Mouse (Mus musculus) layer of hippocampus, adult 18-20 months (tissue): ENCODE measurements at regions not wholly inside any gene's neighbourhood (a gene's known extent, or its start where the extent isn't known, plus 50 kb on each side); places are given as distances from the start of the nearest gene placed in this dataset.

ENCODE experiments used
- DNase-seq, 2 experiments: peaks; one replicate each; pipeline ENCODE4 v3.0.0; 2022; ENCODE audit warnings: low spot score in 2 of 2

GRCm38 (mm10) chr14:72371702-72372277 lies 119.8 kb downstream of the Gm9195 start:
- peak; percentile 69 to 90 for DNase-seq

GRCm38 (mm10) chr14:72360829-72361520 lies 130.7 kb downstream of the Gm9195 start:
- DNase-seq = peak in 1 of 2 experiments; percentile 7

GRCm38 (mm10) chr14:72360181-72360580 lies 131.5 kb downstream of the Gm9195 start:
- peak in 1 of 2 experiments; percentile 7 for DNase-seq

GRCm38 (mm10) chr14:72357915-72358314 lies 133.7 kb downstream of the Gm9195 start:
- DNase-seq = peak in 1 of 2 experiments; percentile 46

- no peak for DNase-seq
Observed at GRCm38 (mm10) chr14:72342181-72342580, 149.5 kb downstream of the Gm9195 start.

- no peak for DNase-seq
Observed at GRCm38 (mm10) chr14:72341590-72342154, 150.0 kb downstream of the Gm9195 start.

- DNase-seq = no peak
Observed at GRCm38 (mm10) chr14:72338046-72338445, 153.6 kb downstream of the Gm9195 start.

GRCm38 (mm10) chr14:72303856-72304255 lies 187.8 kb downstream of the Gm9195 start:
- DNase-seq = no peak

- DNase-seq = peak; percentile 28 to 57
Observed at GRCm38 (mm10) chr14:72300026-72300425, 191.6 kb downstream of the Gm9195 start.

GRCm38 (mm10) chr14:72294631-72295030 lies 197.0 kb downstream of the Gm9195 start:
- no peak for DNase-seq

- no peak for DNase-seq
Observed at GRCm38 (mm10) chr14:72293677-72294387, 197.8 kb downstream of the Gm9195 start.

GRCm38 (mm10) chr14:72292656-72293299 lies 198.9 kb downstream of the Gm9195 start:
- DNase-seq = peak in 1 of 2 experiments; percentile 10

GRCm38 (mm10) chr14:72277309-72277708 lies 214.3 kb downstream of the Gm9195 start:
- DNase-seq = no peak

GRCm38 (mm10) chr14:72259255-72259654 lies 232.4 kb downstream of the Gm9195 start:
- no peak for DNase-seq

- DNase-seq = no peak
Observed at GRCm38 (mm10) chr14:72241872-72242271, 249.8 kb downstream of the Gm9195 start.

- DNase-seq = peak in 1 of 2 experiments; percentile 1
Observed at GRCm38 (mm10) chr14:72240272-72240671, 251.4 kb downstream of the Gm9195 start.

GRCm38 (mm10) chr14:72238344-72238743 lies 253.3 kb downstream of the Gm9195 start:
- DNase-seq = peak in 1 of 2 experiments; percentile 21

GRCm38 (mm10) chr14:72234234-72235075 lies 257.2 kb downstream of the Gm9195 start:
- peak; percentile 9 to 30 for DNase-seq

GRCm38 (mm10) chr14:72227853-72228252 lies 263.8 kb downstream of the Gm9195 start:
- no peak for DNase-seq

- no peak for DNase-seq
Observed at GRCm38 (mm10) chr14:72227441-72227840, 264.2 kb downstream of the Gm9195 start.
